Mouse (Mus musculus): ENCODE measurements at regions not wholly inside any gene's neighbourhood (a gene's known extent, or its start where the extent isn't known, plus 50 kb on each side); places are given as distances from the start of the nearest gene placed in this dataset.

DNA sequence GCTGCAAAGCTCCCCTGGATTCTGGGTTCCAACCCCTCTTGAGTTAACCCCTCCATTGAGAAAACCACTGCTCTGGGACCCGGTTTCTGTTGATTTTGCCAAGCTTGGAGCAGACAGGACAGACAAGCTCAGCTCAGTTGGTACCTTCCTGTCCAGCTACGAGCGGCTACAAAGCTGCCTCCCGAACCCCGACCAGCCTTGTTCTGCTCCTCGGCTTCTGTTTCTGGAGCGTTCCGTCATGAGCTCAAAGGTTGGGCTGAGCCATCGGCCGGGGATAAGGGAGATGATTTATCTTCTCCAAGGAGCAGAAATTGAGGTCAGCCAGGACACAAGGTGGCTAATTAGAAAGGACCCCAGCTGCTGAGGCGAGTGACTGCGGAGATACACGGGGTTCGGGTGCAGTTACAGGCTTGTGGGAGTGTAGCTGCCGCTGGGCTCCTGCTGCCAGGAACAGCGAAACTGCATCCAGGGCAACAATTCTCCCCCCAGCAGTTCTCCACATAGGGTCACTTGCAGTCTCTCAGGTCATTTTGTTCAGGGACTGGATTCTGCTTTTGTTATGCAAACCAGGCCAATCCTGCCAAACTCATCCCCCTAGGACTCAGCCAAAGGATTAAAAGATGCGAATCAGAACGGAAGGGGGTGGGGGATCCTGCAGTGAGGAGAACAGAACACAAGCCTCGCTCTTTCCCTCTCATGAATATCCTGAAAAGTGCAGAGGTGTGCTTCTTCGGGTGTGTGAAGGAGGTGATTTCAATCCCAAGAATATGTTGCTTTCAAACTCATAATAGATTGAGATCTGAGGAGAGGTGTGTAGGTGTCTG, 50.0 kb upstream of the Tmem132d start:
- DNase-seq = no peak

Data from cerebellum, adult 11-12 months (tissue).